Mouse (Mus musculus) G1E (cell line): ENCODE measurements at regions not wholly inside any gene's neighbourhood (a gene's known extent, or its start where the extent isn't known, plus 50 kb on each side); places are given as distances from the start of the nearest gene placed in this dataset.

Source experiments
- ATAC-seq: 2 replicates; pipeline ENCODE4 v1.8.0; 2016; ENCODE audit warnings: mild to moderate bottlenecking; ENCODE audit not compliant: insufficient number of reproducible peaks, poor library complexity, low FRiP score, severe bottlenecking; ENCODE audit errors: extremely low read depth
- DNase-seq: peaks from one replicate; pipeline ENCODE4 v3.0.0; 2012; ENCODE audit warnings: low spot score
- H3K27me3 ChIP-seq: 2 replicates; pipeline ENCODE4 v1.6.1; 2012; ENCODE audit warnings: mild to moderate bottlenecking, low read length, inconsistent platforms; ENCODE audit not compliant: insufficient read depth
- H3K36me3 ChIP-seq: replicated peaks from 2 replicates; pipeline ENCODE3; 2012; ENCODE audit warnings: mild to moderate bottlenecking, inconsistent platforms
- H3K4me1 ChIP-seq: 2 replicates; pipeline ENCODE4 v1.6.1; 2012; ENCODE audit warnings: low read depth, low read length, inconsistent platforms, mixed read lengths; ENCODE audit not compliant: insufficient read depth
- H3K4me3 ChIP-seq: 2 replicates; pipeline ENCODE4 v1.5.1; 2012; ENCODE audit warnings: low read depth, mild to moderate bottlenecking, inconsistent platforms, low read length, moderate library complexity, mixed read lengths
- H3K9me3 ChIP-seq: replicated peaks from 2 replicates; pipeline ENCODE4 v1.6.1; 2012; ENCODE audit warnings: inconsistent platforms
- CTCF ChIP-seq: IDR thresholded peaks from 2 replicates; pipeline ENCODE4 v1.5.1; 2012; ENCODE audit warnings: low read depth, low read length, inconsistent platforms, mixed read lengths
- GATA1 ChIP-seq: IDR thresholded peaks from 2 replicates; pipeline ENCODE4 v1.6.1; 2012; ENCODE audit warnings: borderline replicate concordance, low read length, inconsistent platforms, mixed read lengths
- GATA2 ChIP-seq: IDR thresholded peaks from 2 replicates; pipeline ENCODE4 v1.6.1; 2012; ENCODE audit warnings: low read depth, low read length, inconsistent platforms, borderline replicate concordance
- POLR2AphosphoS5 ChIP-seq: IDR thresholded peaks from 2 replicates; pipeline ENCODE4 v1.6.1; 2012; ENCODE audit warnings: low read depth, low read length, inconsistent platforms; ENCODE audit not compliant: insufficient replicate concordance
- TAL1 ChIP-seq: conservative IDR thresholded peaks from 2 replicates; pipeline ENCODE4 v1.6.1; 2012; ENCODE audit warnings: low read depth, low read length, inconsistent platforms, mixed read lengths

- H3K4me3 ChIP-seq: no peak overlapping the region
- DNase-seq (no peak), ATAC-seq (no peak)
- no peaks in the 10 kb centered on the region for H3K27me3 ChIP-seq
- H3K4me1 ChIP-seq: no peaks in the 10 kb centered on the region; the same call in 1 of the 2 replicates
- TF ChIP-seq GATA2 (no peak), GATA1 (no peak), POLR2AphosphoS5 (no peak), CTCF (no peak), TAL1 (no peak)
- H3K9me3 ChIP-seq: no peaks in the 10 kb centered on the region
- no peaks in the 10 kb centered on the region for H3K36me3 ChIP-seq
These were observed 1454.3 kb downstream of the Efna5 start for GRCm38 (mm10) chr17:61426846-61427245.
